Mouse (Mus musculus) liver, postnatal 0 days (tissue): ENCODE results near the gene Slc7a11.

ENCODE experiments used
- CTCF ChIP-seq: sonication (generic); IDR thresholded peaks from 2 replicates; pipeline ENCODE4 v1.5.1; 2016; ENCODE audit warnings: antibody characterized with exemption, low read depth
- EP300 ChIP-seq: IDR thresholded peaks from 2 replicates; pipeline ENCODE4 v1.6.1; 2016; ENCODE audit warnings: antibody characterized with exemption, low read depth, mild to moderate bottlenecking

DNA sequence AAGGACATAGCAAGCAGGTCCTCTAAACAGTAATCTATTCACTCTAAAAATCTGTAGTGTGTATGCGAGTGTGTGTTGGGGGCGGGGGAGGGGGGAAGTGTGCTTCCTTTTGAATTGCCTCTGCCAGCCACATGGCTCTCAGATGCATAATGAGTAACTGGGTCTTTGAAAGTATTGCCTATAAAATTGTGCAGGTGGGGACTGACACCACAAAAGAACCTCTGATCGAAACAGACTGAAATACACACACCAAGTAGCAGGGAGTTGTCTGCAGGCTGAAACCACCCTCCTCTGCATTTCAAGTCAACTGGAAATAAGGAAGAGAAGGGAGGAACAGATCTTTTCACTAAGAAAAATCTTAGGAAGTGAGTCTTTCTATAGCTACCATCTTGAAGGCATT is 76.2 kb downstream of the Slc7a11 start:
- TF ChIP-seq CTCF (no peak), EP300 (no peak)
